Mouse (Mus musculus) induced T-regulatory cell, adult 2 months (primary cell): Measurements from ENCODE around the gene Nktr.
A peak's percentile ranks its signal among the peaks of the same experiment; 100 is the strongest.

Source experiments
- DNase-seq: peaks from one replicate; pipeline ENCODE4 v3.0.0-alpha.2; 2012; ENCODE audit warnings: low read depth

Nktr gene

GRCm38 (mm10) chr9:121707801-121708200 lies 11.2 kb upstream of the Nktr start:
- no peak for DNase-seq

DNA sequence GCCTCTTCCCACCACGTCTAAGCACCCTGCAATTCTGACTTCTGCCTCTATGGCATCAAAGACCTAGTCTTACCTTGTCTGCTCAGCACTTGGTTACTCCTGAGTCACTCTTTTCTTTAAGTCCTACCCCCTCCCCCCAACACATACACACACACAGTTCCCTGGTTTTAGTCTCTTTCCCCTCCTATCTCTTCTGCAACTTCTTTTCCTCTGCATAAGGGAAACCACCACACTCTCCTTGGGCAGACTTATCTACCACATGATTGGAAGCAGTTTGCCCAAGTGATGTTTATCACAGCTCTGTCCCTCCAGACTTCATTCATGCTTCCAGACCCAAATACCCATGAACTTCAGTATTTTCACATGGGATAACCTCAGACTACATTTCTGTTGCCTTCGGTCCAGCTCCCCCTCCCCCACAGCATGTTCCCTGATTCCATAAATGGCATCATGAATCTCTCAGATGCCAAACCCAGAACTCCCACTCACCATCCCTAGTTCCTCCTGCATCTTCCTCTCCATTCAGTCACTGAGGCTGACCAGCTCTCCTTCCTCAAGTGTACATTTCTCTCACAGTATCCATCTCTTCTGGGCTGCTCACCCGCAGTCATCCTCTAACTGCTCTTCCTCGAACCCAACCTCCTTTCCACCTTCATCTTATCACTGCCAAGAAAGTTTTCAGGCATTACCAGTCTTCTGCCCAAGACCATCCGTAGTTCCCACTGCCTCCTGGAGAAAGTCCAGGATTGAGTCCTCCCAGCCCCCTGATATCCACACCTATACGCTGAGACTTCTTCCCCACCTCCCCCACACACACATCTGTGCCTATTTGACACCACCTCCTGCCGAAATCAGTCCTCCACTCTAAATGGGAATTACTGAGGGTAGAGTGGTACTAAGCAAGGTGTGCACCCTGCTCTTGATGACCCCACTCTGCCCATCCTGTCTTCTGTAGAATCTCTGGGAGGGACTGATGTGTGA lies 10.2 kb upstream of the Nktr start:
- no peak for DNase-seq

DNA sequence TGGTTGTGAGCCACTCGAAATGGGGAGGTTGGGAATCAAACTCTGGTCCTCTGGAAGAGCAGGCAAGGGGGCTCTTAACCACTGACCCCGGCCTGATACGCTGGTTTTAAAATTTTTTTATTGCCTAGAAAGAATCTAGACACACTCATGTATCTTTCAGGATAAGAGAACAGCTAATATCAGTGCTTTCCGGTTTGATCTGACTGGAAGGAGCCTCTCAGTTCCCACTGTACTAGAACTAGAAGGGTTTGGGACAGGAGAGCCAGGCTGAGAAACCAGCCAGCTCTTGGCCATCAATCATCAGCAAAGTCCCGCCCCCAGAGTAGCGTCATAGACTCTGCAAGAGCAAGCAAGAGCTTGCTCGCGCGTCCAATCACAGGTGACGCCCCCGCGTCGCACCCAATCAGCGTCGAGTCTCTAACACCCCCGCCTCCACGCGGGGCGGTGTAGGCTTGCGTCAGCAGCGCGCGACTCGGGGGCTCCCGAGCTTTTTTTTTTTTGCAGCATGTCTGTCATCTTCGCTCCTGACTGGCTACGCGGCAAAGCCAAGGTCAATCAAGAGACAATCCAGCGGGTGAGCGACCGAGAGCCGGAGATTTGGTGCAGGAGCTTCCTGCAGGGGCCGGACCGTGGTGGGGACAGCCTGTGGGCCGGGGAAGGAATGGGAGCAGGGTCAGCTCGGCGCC lies 8.9 kb upstream of the Nktr start, which contains the start of gene Ss18l2:
Gene Ss18l2, plus strand, starts transcription at position 432 of the 686 bp plus-strand sequence.
- DNase-seq = peak; percentile 100

DNA sequence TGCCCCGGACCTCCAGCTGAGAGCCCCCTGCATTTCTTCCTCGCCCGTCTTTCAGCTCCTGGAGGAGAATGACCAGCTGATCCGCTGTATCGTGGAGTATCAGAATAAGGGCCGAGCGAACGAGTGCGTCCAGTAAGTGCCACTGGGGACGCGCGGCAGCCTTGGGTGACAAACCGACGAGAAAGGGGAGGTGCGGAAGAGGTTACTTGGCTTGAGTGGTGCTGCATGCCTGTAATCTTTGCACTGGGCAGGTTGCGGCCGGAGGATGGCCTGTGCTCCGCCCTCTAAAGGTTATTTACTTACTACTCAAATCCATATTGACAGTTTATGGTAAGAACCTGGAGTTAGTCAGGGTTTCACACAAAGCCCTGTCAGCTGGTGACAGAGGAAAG lies 8.4 kb upstream of the Nktr start:
- no peak for DNase-seq

DNA sequence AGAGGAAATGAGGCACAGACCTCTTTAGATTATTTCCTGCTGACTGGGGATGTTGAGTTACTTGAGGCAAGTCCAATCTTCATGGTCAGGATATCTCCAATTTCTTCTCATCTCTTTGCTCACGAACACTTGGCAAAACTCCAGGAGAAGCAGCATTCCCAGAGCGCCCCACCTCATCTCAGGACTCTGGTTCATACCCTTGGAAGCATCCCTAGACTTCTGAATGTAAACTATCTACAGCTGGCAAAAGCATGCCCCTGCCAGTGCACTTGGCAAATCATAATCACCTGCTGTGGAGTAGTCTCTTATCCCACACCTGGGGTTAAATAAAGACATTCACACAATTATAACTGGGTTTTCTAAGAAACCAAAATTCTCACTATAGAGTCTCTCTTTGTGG lies 1.9 kb upstream of the Nktr start:
- DNase-seq = no peak

GRCm38 (mm10) chr9:121718070-121718705 lies 781 bp upstream of the Nktr start:
- peak; percentile 82 for DNase-seq

DNA sequence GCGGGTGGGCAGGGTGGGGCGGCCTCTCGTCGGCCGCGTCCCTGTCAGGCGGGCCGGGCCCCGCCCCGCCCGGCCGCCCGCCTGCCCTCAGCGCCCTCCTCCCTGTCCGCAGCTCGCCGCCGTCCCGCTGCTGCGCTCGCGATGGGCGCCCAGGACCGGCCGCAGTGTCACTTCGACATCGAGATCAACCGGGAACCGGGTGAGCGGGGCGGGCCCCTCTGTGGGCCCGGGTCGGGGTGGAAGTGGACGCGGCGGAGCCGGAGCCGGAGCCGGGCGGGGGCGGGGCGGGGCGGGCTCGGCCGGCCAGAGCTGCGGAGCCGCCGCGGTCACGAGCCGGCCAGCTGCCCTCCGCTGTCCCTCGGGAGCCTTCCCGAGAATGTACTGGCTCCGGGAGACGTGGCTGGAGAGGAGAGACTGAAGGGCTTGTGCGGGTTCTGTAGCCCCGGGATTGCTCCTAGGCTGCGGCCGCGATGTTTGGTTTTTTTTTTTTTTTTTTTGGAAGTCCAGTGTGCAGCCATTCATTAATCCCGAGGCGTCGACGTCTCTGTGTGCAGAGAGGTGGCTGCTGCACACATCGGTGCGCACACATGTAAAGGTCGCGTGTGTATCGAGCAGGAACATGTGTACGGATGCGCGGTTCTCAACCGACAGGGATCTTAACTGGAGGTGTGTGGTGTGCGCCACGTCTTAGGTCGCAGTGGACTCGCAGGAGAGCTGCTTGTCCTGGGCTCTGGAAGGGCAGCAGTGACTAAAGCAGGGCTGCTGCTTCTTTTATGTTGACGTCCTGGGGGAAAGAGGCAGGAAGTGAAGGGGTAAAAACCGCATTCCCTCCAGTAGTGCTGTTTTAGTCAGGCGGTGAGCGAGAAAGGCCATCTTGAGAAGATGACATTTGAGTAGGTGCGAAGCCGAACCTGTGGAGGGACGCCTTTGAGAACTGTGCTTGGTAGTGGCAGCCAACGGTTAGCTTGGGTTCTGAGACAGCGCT lies 670 bp downstream of the Nktr start:
- peak; percentile 84 for DNase-seq

- peak; percentile 36 for DNase-seq
These were observed 21.5 kb downstream of the Nktr start for GRCm38 (mm10) chr9:121740490-121740889.

DNA sequence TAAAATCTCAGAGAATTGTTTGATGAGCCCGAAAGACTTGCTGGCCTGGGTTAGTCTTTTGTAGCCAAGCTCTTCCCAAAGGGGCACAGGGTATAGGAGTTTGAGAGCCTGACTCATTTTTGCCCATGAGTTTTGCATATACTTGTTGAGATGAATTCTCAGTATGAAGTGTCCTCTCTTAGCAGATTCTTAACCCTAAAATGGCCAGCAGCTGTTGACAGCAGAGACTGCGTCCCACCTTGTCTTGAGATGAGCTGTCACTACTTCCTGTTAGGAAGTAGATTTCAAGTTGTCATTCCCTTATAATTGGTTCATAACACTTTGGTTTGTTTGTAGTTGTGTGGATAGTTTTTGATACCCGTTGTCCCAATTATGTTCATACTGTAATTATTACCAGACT lies 22.2 kb downstream of the Nktr start:
- peak; percentile 62 for DNase-seq

DNA sequence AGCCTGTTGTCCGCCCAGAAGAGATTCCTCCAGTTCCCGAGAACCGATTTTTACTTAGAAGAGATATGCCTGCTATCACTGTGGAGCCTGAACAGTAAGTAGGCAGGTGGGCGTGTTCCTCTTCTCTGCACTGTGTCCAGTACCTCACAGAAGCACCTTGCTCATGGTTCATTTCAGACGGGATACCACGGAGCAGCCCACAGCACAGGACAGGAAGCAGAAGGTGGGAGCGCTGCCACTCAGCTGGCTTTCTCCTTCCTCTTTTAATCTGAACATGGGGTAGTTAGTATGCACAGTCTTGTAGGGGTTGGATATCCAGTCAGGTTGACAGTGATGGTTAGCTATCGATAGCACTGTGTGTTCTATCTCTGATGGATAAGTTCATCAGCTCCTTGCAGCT lies 25.1 kb downstream of the Nktr start:
- DNase-seq = no peak

GRCm38 (mm10) chr9:121752774-121753173 lies 33.8 kb downstream of the Nktr start:
- no peak for DNase-seq

- no peak for DNase-seq
These were observed 35.7 kb downstream of the Nktr start for GRCm38 (mm10) chr9:121754624-121755023.

GRCm38 (mm10) chr9:121756785-121757184 lies 37.8 kb downstream of the Nktr start:
- DNase-seq = no peak

GRCm38 (mm10) chr9:121757432-121757831 lies 38.5 kb downstream of the Nktr start:
- DNase-seq = peak; percentile 48

DNA sequence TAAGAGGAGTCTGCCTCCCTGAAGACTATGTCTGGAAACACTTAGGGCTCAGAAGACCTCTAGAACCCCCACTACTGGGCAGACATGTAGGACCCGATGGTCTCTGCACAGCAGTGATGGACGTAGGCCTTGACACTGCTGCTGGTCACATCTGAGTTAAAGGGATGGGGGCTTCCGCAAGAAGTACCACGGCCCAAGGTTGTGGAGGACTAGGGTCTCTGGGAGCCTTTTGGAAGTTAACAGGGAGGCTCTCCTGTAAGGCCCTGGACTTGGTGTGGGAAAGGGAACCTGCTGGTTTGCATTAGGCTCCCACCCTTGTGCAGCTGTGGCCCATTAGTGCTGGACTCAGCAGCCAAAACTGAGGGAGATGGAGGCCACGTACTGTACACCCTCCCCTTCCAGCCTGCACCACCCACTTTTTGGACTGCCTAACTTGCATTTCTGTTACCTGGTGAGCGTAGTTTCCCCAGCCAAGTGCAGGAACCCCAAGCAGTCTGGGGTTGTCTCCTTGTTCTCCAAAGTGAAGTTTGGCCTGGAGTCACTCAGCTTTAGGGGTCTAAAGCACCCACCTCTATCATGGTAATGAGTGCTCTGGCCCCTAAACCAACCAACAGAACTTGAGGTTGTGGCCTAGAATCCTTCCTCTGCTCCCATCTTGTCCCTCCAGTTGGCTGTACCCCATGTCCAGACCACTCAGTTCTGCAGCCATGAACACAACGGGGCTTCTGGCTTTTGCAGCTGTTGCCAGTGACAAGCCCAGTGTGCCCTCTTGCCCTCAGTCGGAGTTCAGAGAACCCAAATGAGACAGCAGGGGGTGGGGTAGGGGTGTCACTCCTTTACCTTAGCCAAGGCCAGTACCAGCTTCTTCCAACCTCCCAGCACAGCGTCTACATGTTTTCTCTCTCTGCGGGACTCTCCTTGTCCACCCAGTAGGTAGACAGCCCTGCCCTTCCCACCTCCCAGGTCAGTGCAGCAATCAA lies 39.2 kb downstream of the Nktr start:
- DNase-seq = no peak

DNA sequence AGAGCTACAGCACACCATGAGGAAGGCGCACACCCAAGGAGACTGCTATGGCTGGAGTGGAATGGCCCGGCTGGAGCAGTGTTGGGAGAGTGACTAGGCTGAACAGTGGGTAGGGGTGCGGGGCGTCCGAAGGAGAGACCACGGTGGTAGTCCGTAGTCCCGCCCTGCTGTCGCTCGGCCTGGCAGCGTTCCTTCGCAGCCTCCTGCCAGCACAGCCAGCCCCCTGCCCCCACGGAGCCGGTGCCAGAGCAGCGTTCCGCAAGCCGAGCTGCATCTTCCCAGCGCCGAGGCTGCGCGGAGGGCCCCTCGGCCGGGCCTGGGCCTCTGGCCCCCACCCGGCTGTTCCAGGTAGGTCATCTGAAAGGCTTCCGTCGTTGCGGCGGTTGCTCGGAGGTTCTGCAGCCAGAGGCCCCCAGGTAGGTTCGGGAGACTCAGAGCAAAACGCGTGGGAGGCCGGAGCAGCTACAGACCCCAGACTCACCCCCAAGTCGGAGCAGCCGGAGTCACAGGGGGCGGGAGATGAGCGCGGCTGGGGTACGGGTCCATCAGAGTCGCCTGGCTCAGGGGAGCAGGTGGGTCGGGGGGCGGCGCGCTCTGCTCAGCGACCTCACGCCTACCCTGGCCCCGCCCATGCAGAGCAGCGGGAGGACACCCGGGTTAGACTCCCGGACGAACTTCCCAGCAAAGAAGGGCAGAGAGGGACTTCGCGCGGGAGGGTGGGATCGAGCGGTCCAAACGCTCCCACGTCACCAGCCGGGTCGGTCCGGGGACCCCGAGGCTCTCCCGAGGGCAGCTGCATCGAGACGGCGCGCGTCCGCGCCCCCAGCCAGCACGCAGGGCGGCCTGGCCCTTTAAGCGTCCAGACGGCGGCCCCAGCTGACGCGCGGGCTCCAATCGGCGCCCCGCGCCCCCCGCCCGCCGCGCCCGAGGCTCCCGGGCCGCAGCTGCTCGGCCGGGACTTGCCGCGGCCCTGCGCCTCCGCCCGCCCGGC lies 40.4 kb downstream of the Nktr start, which contains the start of gene Zfp651:
Gene Zfp651, plus strand, starts transcription at position 240 of the 991 bp plus-strand sequence.
- peak; percentile 39 for DNase-seq

DNA sequence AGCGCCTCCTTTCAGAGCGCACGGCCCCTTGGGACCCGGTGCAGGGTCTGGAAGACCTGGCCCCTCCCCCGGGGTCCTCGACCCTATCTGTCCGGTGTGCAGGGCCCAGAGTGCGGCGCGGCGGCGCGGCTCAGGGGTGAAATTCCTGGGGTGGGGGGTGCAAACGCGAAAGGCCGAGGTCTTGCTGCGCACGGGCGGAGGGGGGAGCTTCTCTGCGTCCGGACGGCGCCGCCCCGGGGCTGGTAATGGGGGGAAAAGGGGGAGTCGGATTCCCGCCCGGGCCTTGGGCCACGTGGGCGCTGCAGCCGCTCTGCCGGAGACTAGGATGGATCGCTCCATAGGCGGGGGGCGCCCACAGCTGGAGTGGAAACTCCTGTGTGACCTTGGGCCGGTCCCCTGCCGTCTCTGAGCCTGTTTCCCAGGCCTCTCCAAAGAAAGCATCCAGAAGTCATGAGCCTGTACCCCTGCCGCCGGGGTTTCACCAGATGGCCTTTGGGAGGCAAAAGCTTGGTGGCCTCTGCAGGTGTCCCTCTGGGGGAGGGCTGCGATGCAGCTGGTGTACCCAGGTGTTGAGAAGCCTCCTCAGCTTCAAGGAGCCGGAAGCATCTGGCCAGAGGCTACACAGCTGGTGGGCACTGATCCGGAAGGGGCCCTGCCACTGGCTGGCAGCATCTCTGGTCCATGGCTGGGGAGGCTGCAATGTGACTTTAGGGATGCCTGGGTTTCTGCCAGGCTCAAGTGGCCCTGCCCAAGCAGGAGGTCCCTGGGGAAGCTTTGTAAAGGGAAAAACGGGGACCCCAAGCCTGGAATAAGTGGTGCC lies 41.5 kb downstream of the Nktr start:
- no peak for DNase-seq
